Mouse (Mus musculus) thymus, adult 2 months (tissue): ENCODE data around the gene Ier2. TPM values are rescaled to one million over a fixed set of nuclear protein-coding genes. Genes with fewer than 3 reads are reported as not detected.
A peak's percentile ranks its signal among the peaks of the same experiment; 100 is the strongest.

Source experiments
- DNase-seq: peaks from one replicate; pipeline ENCODE4 v3.0.0; 2021
- H3K27ac ChIP-seq: fragments of 200-500 bp; 2 replicates; pipeline ENCODE4 v1.5.1; 2012; ENCODE audit warnings: low read length, control low read depth; ENCODE audit not compliant: control insufficient read depth, insufficient read depth
- H3K27me3 ChIP-seq: fragments of 200-500 bp; 2 replicates; pipeline ENCODE4 v1.6.1; 2012; ENCODE audit warnings: mild to moderate bottlenecking, low read length, moderate library complexity, mixed read lengths; ENCODE audit not compliant: control insufficient read depth, insufficient read depth
- H3K36me3 ChIP-seq: fragments of 200-500 bp; 2 replicates; pipeline ENCODE4 v1.6.1; 2012; ENCODE audit warnings: mild to moderate bottlenecking, low read length, moderate library complexity; ENCODE audit not compliant: control insufficient read depth, insufficient read depth
- H3K4me1 ChIP-seq: fragments of 200-500 bp; replicated peaks from 2 replicates; pipeline ENCODE4 v1.6.1; 2012; ENCODE audit warnings: low read length; ENCODE audit not compliant: control insufficient read depth, insufficient read depth
- H3K4me3 ChIP-seq: fragments of 200-500 bp; 2 replicates; pipeline ENCODE4 v1.5.1; 2012; ENCODE audit warnings: mild to moderate bottlenecking, low read length, control low read depth, moderate library complexity; ENCODE audit not compliant: control insufficient read depth, insufficient read depth
- CTCF ChIP-seq: fragments of 200-500 bp; IDR thresholded peaks from 2 replicates; pipeline ENCODE4 v1.5.1; 2012; ENCODE audit warnings: mild to moderate bottlenecking, control low read depth, low read length, moderate library complexity, borderline replicate concordance; ENCODE audit not compliant: control insufficient read depth, poor library complexity, insufficient read depth; ENCODE audit errors: extremely low read depth
- POLR2A ChIP-seq: fragments of 200-500 bp; IDR thresholded peaks from 2 replicates; pipeline ENCODE4 v1.6.1; 2012; ENCODE audit warnings: mild to moderate bottlenecking, low read length, control low read depth, moderate library complexity; ENCODE audit not compliant: control insufficient read depth, poor library complexity, insufficient read depth; ENCODE audit errors: extremely low read depth
- WGBS: fragments of 180-500 bp; shearing (Covaris S2); methylation state at CpG from one replicate; pipeline ENCODE4 v1.1.7; 2018; 5-methylcytosine and 5-hydroxymethylcytosine counted together
- polyA plus RNA-seq: library from polyadenylated mRNA; depleted of rRNA; stranded (reverse); fragments of >200 nt; gene quantifications from 2 replicates; pipeline ENCODE4 v1.2.3, GENCODE M21; 2012

Gene Ier2
- polyA plus RNA-seq, 1 experiment: 29.2 TPM

DNA sequence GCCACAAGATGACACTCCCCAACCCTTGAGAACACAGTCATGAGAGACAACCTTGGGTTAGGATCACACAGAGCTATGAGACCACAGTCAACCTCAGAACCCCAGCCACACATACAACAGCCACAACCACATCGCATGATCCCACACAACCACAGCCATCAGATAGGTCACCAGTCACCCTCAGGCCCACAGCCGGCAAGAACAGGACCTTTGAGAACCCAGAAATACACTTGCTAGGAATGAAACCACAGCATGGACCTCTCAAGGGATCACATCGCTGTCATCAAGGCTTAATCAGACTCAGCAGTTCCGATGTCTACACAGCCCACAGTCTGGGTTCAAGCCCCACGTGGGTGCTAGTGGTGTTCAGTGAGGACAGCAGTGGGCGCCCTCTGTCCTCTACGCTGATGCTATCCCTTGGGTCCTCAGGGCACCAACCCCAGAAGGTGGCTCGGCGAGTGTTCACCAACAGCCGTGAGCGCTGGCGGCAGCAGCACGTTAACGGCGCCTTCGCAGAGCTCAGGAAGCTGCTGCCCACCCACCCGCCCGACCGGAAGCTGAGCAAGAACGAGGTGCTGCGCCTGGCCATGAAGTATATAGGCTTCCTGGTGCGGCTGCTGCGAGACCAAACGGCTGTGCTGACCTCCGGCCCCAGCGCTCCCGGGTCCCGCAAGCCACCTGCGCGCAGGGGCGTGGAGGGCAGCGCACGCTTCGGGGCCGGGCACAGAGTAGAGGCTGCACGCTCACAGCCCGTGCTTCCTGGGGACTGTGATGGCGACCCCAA lies 41.0 kb upstream of the Ier2 start:
- WGBS: 2% methylated on average over 38 of the region's 38 CpGs
- TF ChIP-seq CTCF (no peak), POLR2A (0 out of 2 replicates have a peak, but pooled peaks have one; percentile 11)
- Histone ChIP-seq H3K4me1 (peaks cover 61% of the 10 kb centered on the region), H3K27ac (no peak overlapping the region), H3K4me3 (peak overlapping the region; percentile 55), H3K36me3 (no peaks in the 10 kb centered on the region), H3K27me3 (peaks cover 20% of the 10 kb centered on the region)
- peak; percentile 45 for DNase-seq

DNA sequence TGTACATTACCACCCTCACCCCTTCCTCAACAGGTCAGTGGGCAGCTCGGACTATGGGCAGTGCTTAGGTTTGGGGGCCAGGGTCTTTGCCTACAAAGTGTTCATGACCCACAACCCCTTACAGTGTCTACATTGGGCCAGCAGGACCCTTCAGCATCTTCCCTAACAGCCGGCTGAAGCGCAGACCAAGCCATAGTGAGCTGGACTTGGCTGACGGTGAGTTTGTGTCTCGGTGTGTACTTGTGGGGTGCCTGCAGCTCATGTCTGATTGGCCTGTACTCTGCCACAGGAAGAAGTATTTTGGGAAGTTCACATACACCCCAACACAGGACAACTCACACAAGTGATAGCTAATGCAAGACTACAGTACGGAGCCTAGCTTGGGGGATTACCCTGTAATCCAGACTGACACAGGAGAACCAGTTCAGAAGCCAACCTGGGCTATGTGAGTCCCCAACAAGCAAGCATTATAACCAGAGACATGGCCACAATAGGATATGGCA lies 40.4 kb upstream of the Ier2 start:
- Histone ChIP-seq H3K4me3 (no peak overlapping the region), H3K4me1 (peaks cover 61% of the 10 kb centered on the region), H3K36me3 (no peaks in the 10 kb centered on the region), H3K27ac (no peak overlapping the region), H3K27me3 (peaks cover 18% of the 10 kb centered on the region)
- TF ChIP-seq CTCF: no peak
- no peak for TF ChIP-seq POLR2A
- WGBS: 18% methylated on average over 6 of the region's 6 CpGs
- DNase-seq: no peak

GRCm38 (mm10) chr8:84702561-84702960 lies 39.9 kb upstream of the Ier2 start:
- no peak for DNase-seq
- H3K36me3 ChIP-seq: no peaks in the 10 kb centered on the region
- peaks cover 18% of the 10 kb centered on the region for H3K27me3 ChIP-seq
- H3K4me3 ChIP-seq: no peak overlapping the region
- WGBS: 14% methylated on average over 9 of the region's 9 CpGs
- H3K27ac ChIP-seq: no peak overlapping the region
- TF ChIP-seq POLR2A: no peak
- TF ChIP-seq CTCF: no peak
- peaks cover 61% of the 10 kb centered on the region for H3K4me1 ChIP-seq

- Histone ChIP-seq H3K27me3 (peaks cover 7% of the 10 kb centered on the region), H3K4me3 (peak within 1 kb of the TSS; percentile 29), H3K27ac (peak within 1 kb of the TSS; percentile 86), H3K4me1 (peaks cover 52% of the 10 kb centered on the region), H3K36me3 (no peaks in the 10 kb centered on the region)
- DNase-seq: peak; percentile 47
- WGBS: 2% methylated on average over 34 of the region's 34 CpGs
- TF ChIP-seq POLR2A: no peak
- TF ChIP-seq CTCF: no peak
Measured at GRCm38 (mm10) chr8:84700941-84701911, 38.6 kb upstream of the Ier2 start, which contains the start of gene Lyl1. Gene Lyl1 (plus strand): TSS chr8:84701457.

GRCm38 (mm10) chr8:84700526-84700925 lies 37.9 kb upstream of the Ier2 start:
- peak overlapping the region; percentile 86 for H3K27ac ChIP-seq
- H3K4me1 ChIP-seq: peaks cover 52% of the 10 kb centered on the region
- H3K36me3 ChIP-seq: no peaks in the 10 kb centered on the region
- H3K27me3 ChIP-seq: peaks cover 4% of the 10 kb centered on the region
- no peak for DNase-seq
- 14% methylated on average over 5 of the region's 5 CpGs for WGBS
- no peak overlapping the region for H3K4me3 ChIP-seq
- TF ChIP-seq POLR2A: no peak
- no peak for TF ChIP-seq CTCF

GRCm38 (mm10) chr8:84699861-84700322 lies 37.2 kb upstream of the Ier2 start:
- Histone ChIP-seq H3K27me3 (no peaks in the 10 kb centered on the region; the same call in none of the 2 replicates), H3K4me1 (peaks cover 52% of the 10 kb centered on the region), H3K4me3 (peak overlapping the region; percentile 33), H3K36me3 (no peaks in the 10 kb centered on the region), H3K27ac (peak overlapping the region; percentile 86)
- peak; percentile 70 for DNase-seq
- WGBS: 8% methylated on average over 7 of the region's 7 CpGs
- TF ChIP-seq CTCF: peak; percentile 64; the same call in 1 of the 2 replicates
- TF ChIP-seq POLR2A: peak; percentile 27; the same call in 1 of the 2 replicates
